Mouse (Mus musculus): ENCODE measurements around the gene Mpp2. TPM values are rescaled to one million over a fixed set of nuclear protein-coding genes. Genes with fewer than 3 reads are reported as not detected.

The Mpp2 gene
- polyA plus RNA-seq, 1 experiment from 2014 or later: 37.6 TPM

- WGBS: 20% methylated on average over 17 of the region's 17 CpGs
- Histone ChIP-seq H3K27ac (ENCODE audit: low read depth, low read length) (no peak overlapping the region), H3K4me2 (ENCODE audit: low read length) (no peak overlapping the region), H3K4me1 (ENCODE audit: control insufficient read depth, insufficient read depth, low read depth, low read length) (peaks cover 3% of the 10 kb centered on the region), H3K4me3 (ENCODE audit: low read length) (no peak overlapping the region), H3K9me3 (ENCODE audit: control insufficient read depth, low read length) (no peaks in the 10 kb centered on the region), H3K27me3 (replicated peaks; ENCODE audit: control insufficient read depth, insufficient read depth, low read length) (peaks cover 33% of the 10 kb centered on the region), H3K36me3 (ENCODE audit: control insufficient read depth, insufficient read depth, low read length) (no peaks in the 10 kb centered on the region), H3K9ac (ENCODE audit: low read depth, low read length) (no peak overlapping the region)
- no peak for ATAC-seq
Measured at GRCm38 (mm10) chr11:102102485-102103258, 14.4 kb upstream of the Mpp2 start.

GRCm38 (mm10) chr11:102101219-102101618, 12.9 kb upstream of the Mpp2 start, which contains the start of gene Ppy:
TSS of gene Ppy (minus strand) at chr11:102101319.
- Histone ChIP-seq H3K27me3 (replicated peaks; ENCODE audit: control insufficient read depth, insufficient read depth, low read length) (peaks cover 21% of the 10 kb centered on the region), H3K4me2 (ENCODE audit: low read length) (no peak within 1 kb of the TSS), H3K9me3 (ENCODE audit: control insufficient read depth, low read length) (no peaks in the 10 kb centered on the region), H3K4me1 (ENCODE audit: control insufficient read depth, insufficient read depth, low read depth, low read length) (peaks cover 2% of the 10 kb centered on the region), H3K27ac (ENCODE audit: low read depth, low read length) (no peak within 1 kb of the TSS), H3K4me3 (ENCODE audit: low read length) (no peak within 1 kb of the TSS), H3K9ac (ENCODE audit: low read depth, low read length) (no peak within 1 kb of the TSS), H3K36me3 (ENCODE audit: control insufficient read depth, insufficient read depth, low read length) (no peaks in the 10 kb centered on the region)
- no peak for ATAC-seq
- WGBS: 75% methylated on average over 4 of the region's 4 CpGs

- Histone ChIP-seq H3K4me2 (ENCODE audit: low read length) (peak overlapping the region; percentile 55), H3K4me1 (ENCODE audit: control insufficient read depth, insufficient read depth, low read depth, low read length) (peaks cover 2% of the 10 kb centered on the region), H3K9ac (ENCODE audit: low read depth, low read length) (peak overlapping the region; percentile 51; the same call in 1 of the 2 replicates), H3K27ac (ENCODE audit: low read depth, low read length) (no peak overlapping the region), H3K27me3 (replicated peaks; ENCODE audit: control insufficient read depth, insufficient read depth, low read length) (no peaks in the 10 kb centered on the region; the same call in 1 of the 2 replicates), H3K4me3 (ENCODE audit: low read length) (peak overlapping the region; percentile 34), H3K36me3 (ENCODE audit: control insufficient read depth, insufficient read depth, low read length) (no peaks in the 10 kb centered on the region), H3K9me3 (ENCODE audit: control insufficient read depth, low read length) (no peaks in the 10 kb centered on the region)
- ATAC-seq: peak; percentile 93
- WGBS: 7% methylated on average over 16 of the region's 18 CpGs
Measured at GRCm38 (mm10) chr11:102096887-102097391, 8.6 kb upstream of the Mpp2 start.

- Histone ChIP-seq H3K9me3 (ENCODE audit: control insufficient read depth, low read length) (no peaks in the 10 kb centered on the region), H3K36me3 (ENCODE audit: control insufficient read depth, insufficient read depth, low read length) (no peaks in the 10 kb centered on the region), H3K4me1 (ENCODE audit: control insufficient read depth, insufficient read depth, low read depth, low read length) (peaks cover 2% of the 10 kb centered on the region), H3K27me3 (replicated peaks; ENCODE audit: control insufficient read depth, insufficient read depth, low read length) (no peaks in the 10 kb centered on the region; the same call in 1 of the 2 replicates), H3K4me2 (ENCODE audit: low read length) (peak overlapping the region; percentile 55), H3K27ac (ENCODE audit: low read depth, low read length) (no peak overlapping the region), H3K4me3 (ENCODE audit: low read length) (no peak overlapping the region), H3K9ac (ENCODE audit: low read depth, low read length) (peak overlapping the region; percentile 51; the same call in 1 of the 2 replicates)
- ATAC-seq: no peak
- WGBS: 73% methylated on average over 5 of the region's 5 CpGs
Measured at GRCm38 (mm10) chr11:102096446-102096845, 8.1 kb upstream of the Mpp2 start.

- WGBS: 68% methylated on average over 3 of the region's 3 CpGs
- no peak overlapping the region for H3K9ac ChIP-seq (ENCODE audit: low read depth, low read length)
- no peak overlapping the region for H3K4me3 ChIP-seq (ENCODE audit: low read length)
- no peaks in the 10 kb centered on the region for H3K9me3 ChIP-seq (ENCODE audit: control insufficient read depth, low read length)
- peaks cover 2% of the 10 kb centered on the region for H3K4me1 ChIP-seq (ENCODE audit: control insufficient read depth, insufficient read depth, low read depth, low read length)
- H3K36me3 ChIP-seq (ENCODE audit: control insufficient read depth, insufficient read depth, low read length): no peaks in the 10 kb centered on the region
- H3K4me2 ChIP-seq (ENCODE audit: low read length): no peak overlapping the region
- ATAC-seq: no peak
- H3K27ac ChIP-seq (ENCODE audit: low read depth, low read length): no peak overlapping the region
- H3K27me3 ChIP-seq (replicated peaks; ENCODE audit: control insufficient read depth, insufficient read depth, low read length): no peaks in the 10 kb centered on the region; the same call in 1 of the 2 replicates
Measured at GRCm38 (mm10) chr11:102095676-102096075, 7.4 kb upstream of the Mpp2 start.

GRCm38 (mm10) chr11:102089088-102089808, 933 bp upstream of the Mpp2 start:
- Histone ChIP-seq H3K9ac (ENCODE audit: low read depth, low read length) (peak overlapping the region; percentile 87), H3K4me2 (ENCODE audit: low read length) (peak overlapping the region; percentile 72), H3K4me1 (ENCODE audit: control insufficient read depth, insufficient read depth, low read depth, low read length) (peaks cover 14% of the 10 kb centered on the region), H3K9me3 (ENCODE audit: control insufficient read depth, low read length) (no peaks in the 10 kb centered on the region), H3K4me3 (ENCODE audit: low read length) (peak overlapping the region; percentile 80), H3K27me3 (replicated peaks; ENCODE audit: control insufficient read depth, insufficient read depth, low read length) (no peaks in the 10 kb centered on the region), H3K27ac (ENCODE audit: low read depth, low read length) (peak overlapping the region; percentile 97), H3K36me3 (ENCODE audit: control insufficient read depth, insufficient read depth, low read length) (peaks cover 4% of the 10 kb centered on the region; the same call in 1 of the 2 replicates)
- ATAC-seq: peak; percentile 46
- under 1% methylated on average over 20 of the region's 20 CpGs for WGBS

GRCm38 (mm10) chr11:102087081-102087751, 1.1 kb downstream of the Mpp2 start:
- under 1% methylated on average over 37 of the region's 39 CpGs for WGBS
- Histone ChIP-seq H3K4me2 (ENCODE audit: low read length) (peak overlapping the region; percentile 72), H3K9ac (ENCODE audit: low read depth, low read length) (peak overlapping the region; percentile 87), H3K27me3 (replicated peaks; ENCODE audit: control insufficient read depth, insufficient read depth, low read length) (no peaks in the 10 kb centered on the region), H3K4me1 (ENCODE audit: control insufficient read depth, insufficient read depth, low read depth, low read length) (peaks cover 25% of the 10 kb centered on the region), H3K4me3 (ENCODE audit: low read length) (peak overlapping the region; percentile 80), H3K27ac (ENCODE audit: low read depth, low read length) (peak overlapping the region; percentile 97), H3K9me3 (ENCODE audit: control insufficient read depth, low read length) (no peaks in the 10 kb centered on the region), H3K36me3 (ENCODE audit: control insufficient read depth, insufficient read depth, low read length) (peaks cover 4% of the 10 kb centered on the region; the same call in 1 of the 2 replicates)
- ATAC-seq: peak; percentile 84

GRCm38 (mm10) chr11:102086331-102086730, 2.0 kb downstream of the Mpp2 start:
- peak overlapping the region; percentile 80 for H3K4me3 ChIP-seq (ENCODE audit: low read length)
- H3K4me2 ChIP-seq (ENCODE audit: low read length): peak overlapping the region; percentile 72
- H3K4me1 ChIP-seq (ENCODE audit: control insufficient read depth, insufficient read depth, low read depth, low read length): peaks cover 33% of the 10 kb centered on the region
- peak overlapping the region; percentile 97 for H3K27ac ChIP-seq (ENCODE audit: low read depth, low read length)
- no peaks in the 10 kb centered on the region for H3K27me3 ChIP-seq (replicated peaks; ENCODE audit: control insufficient read depth, insufficient read depth, low read length)
- 9% methylated on average over 3 of the region's 3 CpGs for WGBS
- no peaks in the 10 kb centered on the region for H3K9me3 ChIP-seq (ENCODE audit: control insufficient read depth, low read length)
- no peak for ATAC-seq
- H3K9ac ChIP-seq (ENCODE audit: low read depth, low read length): peak overlapping the region; percentile 87
- peaks cover 4% of the 10 kb centered on the region; the same call in 1 of the 2 replicates for H3K36me3 ChIP-seq (ENCODE audit: control insufficient read depth, insufficient read depth, low read length)

Measured in hindbrain, embryonic 16.5 days (tissue).